Mouse (Mus musculus) hindbrain, embryonic 16.5 days (tissue): Measurements from ENCODE around the gene Rangrf. TPM values are rescaled to one million over a fixed set of nuclear protein-coding genes. Genes with fewer than 3 reads are reported as not detected.
"Not testable (repeated sequence)": the region's sequence is repeated elsewhere in the genome, so short reads cannot be mapped to it uniquely, and the experiment has no call there.

ENCODE experiments used
- ATAC-seq: fragments of 200-750 bp; cut with Nextera tagmentation; 2 replicates; pipeline ENCODE4 v1.8.0; 2017; ENCODE audit warnings: moderate TSS enrichment, moderate library complexity
- H3K27ac ChIP-seq: fragments of 300-500 bp; sonication (generic); 2 replicates; pipeline ENCODE4 v1.5.1; 2014; ENCODE audit warnings: low read depth, mild to moderate bottlenecking, control low read depth, low read length, moderate library complexity
- H3K27me3 ChIP-seq: fragments of 300-500 bp; sonication (generic); replicated peaks from 2 replicates; pipeline ENCODE4 v1.6.1; 2014; ENCODE audit warnings: low read length; ENCODE audit not compliant: control insufficient read depth, insufficient read depth
- H3K36me3 ChIP-seq: fragments of 300-500 bp; sonication (generic); 2 replicates; pipeline ENCODE4 v1.6.1; 2014; ENCODE audit warnings: mild to moderate bottlenecking, low read length, moderate library complexity, mixed read lengths; ENCODE audit not compliant: control insufficient read depth, insufficient read depth
- H3K4me1 ChIP-seq: fragments of 300-500 bp; sonication (generic); 2 replicates; pipeline ENCODE4 v1.6.1; 2014; ENCODE audit warnings: low read depth, low read length; ENCODE audit not compliant: control insufficient read depth, insufficient read depth
- H3K4me2 ChIP-seq: fragments of 300-500 bp; sonication (generic); 2 replicates; pipeline ENCODE4 v1.6.1; 2014; ENCODE audit warnings: mild to moderate bottlenecking, low read length, control low read depth, moderate library complexity
- H3K4me3 ChIP-seq: fragments of 300-500 bp; sonication (generic); 2 replicates; pipeline ENCODE4 v1.5.1; 2014; ENCODE audit warnings: mild to moderate bottlenecking, low read length, control low read depth, moderate library complexity
- H3K9ac ChIP-seq: fragments of 300-500 bp; sonication (generic); 2 replicates; pipeline ENCODE4 v1.6.1; 2014; ENCODE audit warnings: low read depth, mild to moderate bottlenecking, control low read depth, low read length, moderate library complexity
- H3K9me3 ChIP-seq: fragments of 300-500 bp; sonication (generic); 2 replicates; pipeline ENCODE4 v1.6.1; 2014; ENCODE audit warnings: mild to moderate bottlenecking, low read length, moderate library complexity; ENCODE audit not compliant: control insufficient read depth
- WGBS: fragments of 180-500 bp; shearing (Covaris S2); extraction: QIAGEN DNeasy Blood & Tissue Kit; methylation state at CpG from one replicate; pipeline ENCODE4 v1.1.7; 2014; 5-methylcytosine and 5-hydroxymethylcytosine counted together
- polyA plus RNA-seq: library from polyadenylated mRNA; unstranded; fragments of >200 nt; fragmentation: Nextera tagmentation; extraction: Ambion mirVana; gene quantifications from 2 replicates; pipeline ENCODE4 v1.2.1, GENCODE M21; 2015

Gene Rangrf
- polyA plus RNA-seq, 1 experiment from 2014 or later = 36.9 TPM

- no peak for ATAC-seq
- 89% methylated on average over 8 of the region's 8 CpGs for WGBS
- H3K27me3 ChIP-seq = no peaks in the 10 kb centered on the region
- no peaks in the 10 kb centered on the region for H3K9me3 ChIP-seq
- no peak overlapping the region for H3K4me2 ChIP-seq
- no peak overlapping the region for H3K4me3 ChIP-seq
- no peaks in the 10 kb centered on the region for H3K36me3 ChIP-seq
- peaks cover 7% of the 10 kb centered on the region for H3K4me1 ChIP-seq
- no peak overlapping the region for H3K27ac ChIP-seq
- H3K9ac ChIP-seq = no peak overlapping the region
These were observed 32.3 kb downstream of the Rangrf start for GRCm38 (mm10) chr11:68942731-68943130.

- H3K4me3 ChIP-seq = peak overlapping the region; percentile 49
- ATAC-seq = no peak
- no peaks in the 10 kb centered on the region for H3K27me3 ChIP-seq
- no peaks in the 10 kb centered on the region for H3K9me3 ChIP-seq
- peak overlapping the region; percentile 41; the same call in 1 of the 2 replicates for H3K27ac ChIP-seq
- 53% methylated on average over 4 of the region's 4 CpGs for WGBS
- no peaks in the 10 kb centered on the region for H3K36me3 ChIP-seq
- H3K4me1 ChIP-seq = peaks cover 4% of the 10 kb centered on the region
- H3K9ac ChIP-seq = peak overlapping the region; percentile 68
- peak overlapping the region; percentile 61 for H3K4me2 ChIP-seq
These were observed 34.5 kb downstream of the Rangrf start for GRCm38 (mm10) chr11:68940516-68940915.

DNA sequence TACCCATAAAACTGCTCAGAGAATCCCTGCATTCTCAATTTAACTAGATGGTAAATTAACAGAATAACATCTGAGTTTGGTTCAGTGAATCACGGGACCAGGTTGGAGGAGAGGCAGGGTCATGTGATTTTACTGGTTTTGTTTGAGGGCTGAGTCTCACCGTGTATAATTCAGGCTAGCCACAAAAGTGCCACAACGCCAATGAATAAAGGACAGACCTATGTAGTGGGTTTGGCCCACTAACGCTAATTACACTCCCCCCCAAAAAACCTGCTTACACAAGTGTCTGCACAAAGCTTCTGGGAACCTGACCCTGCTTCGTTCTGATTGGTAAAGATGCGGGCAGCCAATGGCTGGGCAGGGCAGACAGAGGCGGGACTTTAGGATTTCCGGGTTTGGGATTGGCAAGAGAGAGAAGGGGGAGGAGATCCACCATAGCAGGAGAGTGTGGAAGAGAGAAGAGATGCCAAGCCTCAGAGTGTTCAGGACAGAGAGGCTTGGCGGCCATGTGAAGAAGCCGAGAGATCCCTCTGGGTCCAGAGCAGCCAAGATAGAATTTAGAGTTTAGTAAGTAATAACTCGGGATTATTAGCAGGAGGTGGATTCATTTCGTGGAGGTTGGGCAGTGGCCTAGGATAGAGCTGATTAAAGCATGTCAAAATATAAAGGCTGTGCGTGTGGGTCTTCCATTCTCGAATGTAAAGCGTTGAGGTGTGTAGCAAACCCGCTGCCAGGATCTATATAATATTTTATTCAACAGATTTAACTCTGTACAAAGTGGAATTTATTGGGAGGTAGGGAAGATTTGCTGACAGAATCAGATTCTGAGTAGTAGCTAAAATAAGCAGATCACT lies 35.3 kb downstream of the Rangrf start:
- ATAC-seq = peak; percentile 99
- Histone ChIP-seq H3K9me3 (no peaks in the 10 kb centered on the region), H3K4me2 (peak overlapping the region; percentile 61), H3K27me3 (no peaks in the 10 kb centered on the region), H3K36me3 (no peaks in the 10 kb centered on the region), H3K4me1 (peaks cover 4% of the 10 kb centered on the region), H3K9ac (peak overlapping the region; percentile 68), H3K4me3 (peak overlapping the region; percentile 49), H3K27ac (peak overlapping the region; percentile 76)
- 2% methylated on average over 16 of the region's 16 CpGs for WGBS

DNA sequence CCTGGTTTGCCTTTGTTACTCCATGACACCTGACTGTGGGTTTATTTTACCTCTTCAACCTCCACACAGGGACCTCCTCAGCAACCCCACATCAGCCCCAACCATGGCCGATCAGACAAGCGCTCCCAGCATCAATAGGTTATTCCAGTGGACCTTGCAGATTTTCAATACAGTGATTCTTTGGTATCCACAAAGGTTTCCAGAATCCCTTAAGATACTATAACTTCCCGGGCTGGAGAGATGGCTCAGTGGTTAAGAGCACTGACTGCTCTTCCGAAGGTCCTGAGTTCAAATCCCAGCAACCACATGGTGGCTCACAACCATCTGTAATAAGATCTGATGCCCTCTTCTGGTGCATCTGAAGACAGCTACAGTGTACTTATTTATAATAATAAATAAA lies 38.0 kb downstream of the Rangrf start:
- H3K4me1 ChIP-seq, H3K4me3 ChIP-seq, H3K9me3 ChIP-seq, H3K27me3 ChIP-seq, H3K4me2 ChIP-seq, H3K27ac ChIP-seq, H3K9ac ChIP-seq, H3K36me3 ChIP-seq, ATAC-seq: not testable (repeated sequence)
- 97% methylated on average over 4 of the region's 4 CpGs for WGBS

DNA sequence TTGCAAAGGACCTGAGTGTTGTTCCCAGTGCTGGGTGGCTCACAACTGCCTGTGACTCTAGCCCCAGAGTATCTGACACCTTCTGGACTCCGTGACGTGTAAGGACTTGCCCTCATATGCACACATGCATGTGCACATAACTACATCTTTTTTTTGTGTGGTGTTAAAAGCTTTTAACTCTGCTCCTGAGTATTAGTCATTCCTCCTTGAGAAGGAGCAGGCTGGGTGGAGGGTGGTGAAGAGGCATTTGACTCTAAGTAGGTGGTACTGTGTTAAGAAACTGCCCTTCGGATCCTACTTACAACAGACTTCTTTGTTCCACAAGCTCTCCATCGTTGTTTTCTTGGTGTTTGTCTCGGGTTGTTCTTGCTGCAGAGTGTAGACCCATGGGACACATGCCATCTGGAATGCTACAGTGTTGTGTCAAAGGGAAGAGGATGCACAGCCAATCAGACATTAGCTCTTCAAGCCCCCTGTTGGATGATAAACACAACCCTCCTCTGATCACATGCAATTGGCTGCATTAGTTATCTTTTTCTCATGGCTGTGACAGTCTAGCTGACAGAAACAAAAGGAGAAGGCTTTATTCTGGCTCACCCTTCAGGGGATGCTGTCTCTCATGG lies 41.0 kb downstream of the Rangrf start:
- H3K9me3 ChIP-seq = no peaks in the 10 kb centered on the region
- peak; percentile 58 for ATAC-seq

GRCm38 (mm10) chr11:68929947-68930346 lies 45.0 kb downstream of the Rangrf start:
- no peak overlapping the region for H3K4me3 ChIP-seq
- H3K36me3 ChIP-seq = no peaks in the 10 kb centered on the region
- H3K4me1 ChIP-seq = no peaks in the 10 kb centered on the region
- H3K27me3 ChIP-seq = no peaks in the 10 kb centered on the region
- 87% methylated on average over 6 of the region's 6 CpGs for WGBS
- ATAC-seq = no peak
- no peak overlapping the region for H3K9ac ChIP-seq
- no peak overlapping the region for H3K27ac ChIP-seq
- H3K4me2 ChIP-seq = no peak overlapping the region
- no peaks in the 10 kb centered on the region for H3K9me3 ChIP-seq

More for the DNA sequence above, 41.0 kb downstream of the Rangrf start:
- Histone ChIP-seq H3K9ac (no peak overlapping the region), H3K4me2 (no peak overlapping the region), H3K36me3 (no peaks in the 10 kb centered on the region), H3K4me1 (no peaks in the 10 kb centered on the region), H3K4me3 (no peak overlapping the region), H3K27me3 (no peaks in the 10 kb centered on the region), H3K27ac (no peak overlapping the region)
- 61% methylated on average over 5 of the region's 5 CpGs for WGBS

DNA sequence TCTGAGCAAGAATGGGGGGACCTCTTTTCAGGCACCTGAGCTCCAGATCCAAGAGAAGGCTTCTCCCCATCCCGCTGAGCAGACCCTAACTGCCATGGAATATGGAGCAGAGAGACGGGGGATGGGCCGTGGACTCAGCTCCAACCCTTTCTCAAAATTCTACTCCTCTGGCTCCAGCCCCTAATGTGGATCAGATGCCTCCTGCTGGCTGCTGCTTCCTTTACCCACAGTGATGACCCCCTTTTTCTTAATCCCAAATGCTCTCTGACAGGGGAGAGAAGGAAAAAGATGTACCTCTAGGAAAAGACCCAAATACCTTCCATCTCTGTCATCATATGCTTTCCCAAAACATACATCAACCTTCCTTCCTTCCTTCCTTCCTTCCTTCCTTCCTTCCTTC lies 48.0 kb downstream of the Rangrf start, which contains the start of gene Odf4:
Gene Odf4, minus strand, starts transcription at position 101 of the 400 bp plus-strand sequence.
- no peak within 1 kb of the TSS for H3K4me3 ChIP-seq
- no peaks in the 10 kb centered on the region for H3K4me1 ChIP-seq
- H3K36me3 ChIP-seq = no peaks in the 10 kb centered on the region
- H3K9me3 ChIP-seq = no peaks in the 10 kb centered on the region
- H3K27ac ChIP-seq = no peak within 1 kb of the TSS
- WGBS = 79% methylated on average over 3 of the region's 3 CpGs
- no peaks in the 10 kb centered on the region for H3K27me3 ChIP-seq
- no peak within 1 kb of the TSS for H3K9ac ChIP-seq
- no peak for ATAC-seq
- H3K4me2 ChIP-seq = no peak within 1 kb of the TSS

- Histone ChIP-seq H3K4me3 (no peak overlapping the region), H3K9me3 (no peaks in the 10 kb centered on the region), H3K27me3 (no peaks in the 10 kb centered on the region; the same call in 1 of the 2 replicates), H3K4me2 (no peak overlapping the region), H3K27ac (no peak overlapping the region), H3K4me1 (no peaks in the 10 kb centered on the region), H3K9ac (no peak overlapping the region), H3K36me3 (no peaks in the 10 kb centered on the region)
- WGBS = 86% methylated on average over 2 of the region's 2 CpGs
- no peak for ATAC-seq
These were observed 50.2 kb downstream of the Rangrf start for GRCm38 (mm10) chr11:68924749-68925148.

DNA sequence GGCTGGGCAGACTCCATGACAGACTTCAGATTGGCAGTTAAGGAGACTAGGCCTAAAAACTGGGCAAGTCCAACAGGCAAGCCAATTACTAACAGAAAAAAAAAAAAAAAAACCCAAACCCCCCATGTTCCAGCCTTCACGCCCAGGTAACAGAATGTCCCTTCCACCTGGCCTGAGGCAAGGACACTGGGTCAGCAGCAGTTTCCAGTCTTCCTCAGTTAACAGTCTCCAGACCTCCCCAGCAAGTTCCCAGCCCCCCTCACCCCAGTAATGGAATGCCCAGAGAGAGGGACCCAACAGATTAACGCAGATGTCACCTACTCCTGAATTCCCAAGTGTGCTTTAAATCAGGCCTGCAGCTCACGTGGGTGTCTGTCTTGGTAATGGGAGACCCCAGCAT lies 51.8 kb downstream of the Rangrf start:
- Histone ChIP-seq H3K4me1 (no peaks in the 10 kb centered on the region), H3K9me3 (no peaks in the 10 kb centered on the region), H3K4me2 (no peak overlapping the region), H3K27me3 (no peaks in the 10 kb centered on the region; the same call in 1 of the 2 replicates), H3K27ac (no peak overlapping the region), H3K4me3 (no peak overlapping the region), H3K9ac (no peak overlapping the region), H3K36me3 (no peaks in the 10 kb centered on the region)
- ATAC-seq = no peak
- 58% methylated on average over 3 of the region's 3 CpGs for WGBS
